Mouse (Mus musculus) liver, adult 2 months (tissue): Measurements from ENCODE around the gene Aqp11.

ENCODE experiments used
- CTCF ChIP-seq: fragments of 200-500 bp; IDR thresholded peaks from 2 replicates; pipeline ENCODE4 v1.5.1; 2011; ENCODE audit warnings: low read depth, low read length, control low read depth
- POLR2A ChIP-seq: fragments of 200-500 bp; IDR thresholded peaks from 2 replicates; pipeline ENCODE4 v1.6.1; 2011; ENCODE audit warnings: low read length, control low read depth; ENCODE audit not compliant: insufficient read depth; ENCODE audit errors: extremely low read depth

DNA sequence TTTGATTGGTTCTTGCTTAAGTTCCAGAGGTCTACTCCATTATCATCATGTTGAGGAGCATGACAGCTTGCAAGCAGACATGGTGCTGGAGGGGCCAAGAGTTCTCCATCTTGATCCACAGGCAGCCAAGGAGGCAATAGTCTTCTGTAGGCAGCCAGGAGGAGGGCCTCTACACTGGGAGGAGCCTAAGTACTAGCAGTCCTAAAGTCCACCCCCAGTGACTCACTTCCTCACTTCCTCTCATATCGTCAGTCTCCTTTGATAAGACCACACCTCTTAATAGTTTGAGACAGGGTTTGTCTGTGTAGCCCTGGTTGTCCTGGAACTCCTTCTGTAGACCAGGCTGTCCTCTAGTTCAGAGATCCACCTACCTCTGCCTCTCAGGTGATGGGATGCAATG lies 42.7 kb upstream of the Aqp11 start:
- TF ChIP-seq CTCF (no peak), POLR2A (no peak)
